Mouse (Mus musculus) brain, embryonic 18.5 days (tissue): ENCODE data around the gene Lrrc51.

Experiments
- DNase-seq: peaks from one replicate; pipeline ENCODE4 v3.0.0-alpha.2; 2012; ENCODE audit warnings: low read depth, low spot score

Lrrc51 gene

DNA sequence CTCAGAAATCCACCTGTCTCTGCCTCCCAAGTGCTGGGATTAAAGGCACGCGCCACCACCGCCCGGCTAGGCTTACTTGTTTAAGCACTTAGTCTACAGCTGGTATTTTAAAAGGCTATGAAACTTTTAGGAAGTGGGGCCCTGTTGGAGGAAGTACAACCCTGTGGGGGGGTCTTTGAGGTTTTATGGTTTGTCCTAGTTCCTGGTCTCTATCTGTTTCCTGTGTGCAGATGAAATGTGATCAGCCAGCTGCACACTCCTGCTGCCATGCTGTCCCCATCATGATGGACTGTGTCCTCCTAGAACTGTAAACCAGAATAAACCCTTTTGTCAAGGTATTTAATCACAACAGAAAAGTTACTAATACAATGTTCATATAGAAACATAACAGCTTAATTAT lies 49.5 kb downstream of the Lrrc51 start:
- no peak for DNase-seq

DNA sequence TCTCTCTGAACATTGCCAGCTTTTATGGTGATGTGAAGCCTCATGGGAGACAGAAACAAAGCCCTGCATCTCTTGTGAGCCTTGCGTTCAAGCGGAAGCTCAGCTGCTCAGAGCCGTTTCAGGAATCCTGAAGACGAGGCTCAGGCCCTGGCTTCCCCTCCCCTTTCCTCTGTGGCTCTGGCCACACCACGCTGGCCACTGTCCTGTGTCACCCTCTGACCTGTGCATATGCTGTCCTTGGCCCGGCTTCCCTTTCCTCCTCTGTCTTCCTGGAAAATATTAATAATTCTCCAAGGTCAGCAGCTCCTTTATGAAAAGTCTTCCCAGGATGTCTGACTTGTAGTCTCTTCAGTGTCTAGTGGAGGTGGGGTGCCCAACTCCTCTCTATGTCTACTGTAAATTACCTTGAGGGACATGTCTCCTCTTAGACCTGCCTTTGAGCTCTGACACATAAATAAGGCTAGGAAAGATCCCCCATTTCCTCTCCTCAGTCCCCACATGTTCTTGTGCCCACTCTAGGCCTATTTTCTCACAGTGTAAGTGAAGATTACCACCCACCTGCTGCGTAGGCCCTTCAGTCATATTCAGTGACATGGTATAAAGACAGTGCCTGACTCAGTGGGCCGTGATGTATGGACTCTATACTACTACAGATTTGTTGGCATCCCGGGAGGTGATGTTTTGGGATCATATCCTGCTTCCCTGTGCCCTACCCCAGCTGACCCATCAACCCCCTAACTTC lies 51.1 kb downstream of the Lrrc51 start:
- DNase-seq = no peak

DNA sequence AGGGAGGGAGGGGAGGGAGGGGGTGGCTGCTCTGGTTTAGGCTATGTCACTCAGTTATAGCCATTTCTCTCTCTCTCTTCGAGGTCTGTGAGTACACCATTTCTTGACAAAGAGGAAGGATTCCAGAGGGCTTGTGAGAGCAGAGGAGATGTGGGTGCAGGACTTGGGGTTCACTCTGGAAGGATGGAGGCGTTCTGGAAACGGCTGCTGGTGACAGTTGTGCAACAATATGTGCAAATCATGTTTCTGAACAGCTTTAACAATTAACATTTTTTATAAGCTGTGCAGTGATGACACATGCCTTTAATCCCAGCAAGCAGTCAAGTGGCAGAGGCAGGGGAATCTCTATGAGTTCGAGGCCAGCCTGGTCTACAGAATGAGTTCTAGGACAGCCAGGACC lies 52.8 kb downstream of the Lrrc51 start:
- no peak for DNase-seq

DNA sequence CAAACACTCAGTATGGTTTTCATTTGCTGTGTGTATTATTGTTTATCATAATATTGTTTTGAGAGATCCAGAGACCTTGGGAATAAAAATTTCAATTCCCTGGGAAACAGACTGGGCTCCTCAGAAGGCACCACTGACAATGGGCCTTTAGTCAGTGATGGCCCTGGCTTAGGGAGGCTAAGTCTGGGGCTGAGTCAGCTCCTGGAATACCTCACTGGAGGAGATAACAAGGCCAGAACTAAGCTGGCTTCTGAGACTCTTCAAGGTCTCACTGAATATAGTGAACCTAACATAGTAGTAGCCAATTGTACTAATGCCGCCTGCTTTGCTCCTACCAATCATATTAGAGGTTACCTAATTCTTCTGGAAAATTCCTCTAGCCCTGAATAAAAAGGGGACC lies 57.7 kb downstream of the Lrrc51 start:
- DNase-seq = no peak

DNA sequence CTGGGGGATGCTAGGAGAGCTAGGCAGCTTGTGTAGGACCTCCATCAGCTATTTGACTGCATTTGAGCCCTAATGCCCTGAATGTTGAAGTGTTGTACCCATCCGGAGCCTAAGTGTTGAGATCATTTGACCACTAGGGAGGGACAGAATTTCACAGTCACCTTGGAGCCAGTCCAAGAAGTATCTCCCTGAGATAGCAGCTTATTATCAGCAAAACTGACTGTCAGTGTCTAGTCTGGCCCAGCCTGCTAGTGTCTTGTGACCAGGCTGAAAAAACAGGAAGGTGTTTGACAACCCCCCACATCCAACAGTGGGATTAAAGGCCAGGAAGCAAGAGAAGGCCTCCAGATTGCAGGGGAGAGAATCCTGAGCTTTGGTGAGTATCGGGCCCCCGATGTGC lies 62.4 kb downstream of the Lrrc51 start:
- no peak for DNase-seq

DNA sequence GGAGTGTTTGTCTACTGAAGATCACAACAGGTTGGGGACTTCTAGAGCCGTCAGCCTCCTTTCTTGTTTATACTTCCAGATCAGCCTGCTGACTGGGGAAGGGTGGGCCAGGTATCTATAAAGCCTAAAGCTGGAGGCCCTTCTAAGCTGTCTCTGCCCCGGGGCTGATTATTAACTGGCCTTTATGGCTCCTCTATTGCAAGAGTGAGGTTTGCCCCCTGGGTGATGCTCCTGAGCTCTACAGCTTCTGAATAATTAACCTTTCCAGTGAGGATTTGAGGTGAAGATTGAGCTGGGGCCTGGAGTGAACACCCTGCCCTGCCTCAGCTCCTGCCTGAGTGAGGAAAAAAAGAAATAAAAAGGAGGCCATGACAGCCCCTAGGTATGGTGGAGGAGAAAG lies 63.1 kb downstream of the Lrrc51 start, which contains the start of gene Folr1:
Gene Folr1 (minus strand): TSS at position 160 of the 400 bp plus-strand sequence.
- no peak for DNase-seq

DNA sequence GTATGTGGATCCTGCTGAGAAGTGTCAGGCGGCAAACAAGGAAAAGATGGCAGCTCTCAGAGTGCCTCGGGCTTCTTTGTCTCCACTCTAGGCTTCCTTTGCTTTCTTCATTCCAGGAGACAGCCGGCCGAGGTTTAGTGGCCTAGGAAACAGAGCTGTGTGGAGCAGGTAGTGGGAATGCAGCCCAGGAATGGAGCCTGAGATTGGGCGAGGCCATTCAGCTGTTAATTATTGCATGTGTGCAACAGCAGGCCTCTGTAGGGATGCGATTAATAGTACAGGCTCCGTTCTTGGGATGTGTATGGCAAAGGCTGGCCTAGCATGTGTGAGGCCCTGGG lies 64.6 kb downstream of the Lrrc51 start:
- DNase-seq = no peak

DNA sequence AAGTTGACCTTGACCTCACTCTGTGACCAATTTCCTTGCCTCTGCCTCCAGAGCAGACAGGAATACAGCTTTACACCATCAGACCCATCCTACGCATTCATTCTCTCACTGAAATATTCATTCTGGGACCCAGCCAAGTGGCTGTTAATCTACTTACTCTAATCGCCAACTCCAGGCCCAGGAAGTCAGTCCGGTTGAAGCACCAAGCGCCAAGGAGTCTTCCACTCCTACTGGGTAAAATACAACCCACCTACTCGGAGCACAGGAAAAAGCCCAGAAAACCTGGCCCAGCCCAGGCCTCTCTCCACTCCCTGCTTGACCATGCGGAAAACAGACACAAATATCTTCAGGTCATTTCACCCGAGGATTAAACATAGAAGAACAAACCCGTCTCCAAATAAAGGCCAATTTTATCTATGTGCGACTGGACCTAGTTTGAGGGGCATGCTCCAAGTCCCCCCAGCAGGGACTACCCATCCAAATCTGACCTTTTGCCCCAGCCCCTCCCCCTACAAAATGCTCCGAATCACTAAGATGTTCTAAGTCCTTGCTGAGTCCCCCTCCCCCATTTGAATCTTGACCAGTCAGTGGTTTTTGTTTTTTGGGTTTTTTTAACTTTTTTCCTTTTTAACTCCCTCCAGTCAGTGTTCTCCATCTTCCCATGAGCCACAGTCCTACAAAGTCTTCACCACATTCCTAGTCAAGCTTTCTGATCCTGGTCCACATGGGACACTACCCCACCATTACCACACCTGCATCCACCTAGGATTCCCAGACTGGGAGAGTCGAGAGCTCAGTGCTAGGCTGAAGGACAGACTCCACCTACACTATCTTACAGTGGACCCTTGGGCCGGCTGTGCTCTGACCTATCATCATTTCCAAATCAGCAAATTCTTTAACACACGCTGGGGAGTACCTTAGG lies 65.2 kb downstream of the Lrrc51 start:
- no peak for DNase-seq

DNA sequence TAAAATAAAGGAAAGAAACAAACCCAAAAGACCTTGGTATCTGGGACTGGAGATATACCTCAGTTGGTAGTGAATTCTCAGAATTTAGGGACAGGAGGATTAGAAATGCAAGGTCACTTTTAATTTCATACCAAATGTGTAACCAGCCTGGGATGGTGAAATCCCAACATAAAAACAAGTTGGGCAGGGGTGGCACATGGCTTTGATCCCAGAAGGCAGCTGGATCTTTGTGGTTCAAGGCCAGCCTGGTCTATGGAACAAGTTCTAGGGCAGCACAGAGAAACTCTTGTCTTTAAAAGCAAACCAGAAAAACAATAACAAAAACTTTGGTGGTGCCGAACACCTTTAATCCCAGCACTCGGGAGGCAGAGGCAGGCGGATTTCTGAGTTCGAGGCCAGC lies 66.2 kb downstream of the Lrrc51 start:
- no peak for DNase-seq

DNA sequence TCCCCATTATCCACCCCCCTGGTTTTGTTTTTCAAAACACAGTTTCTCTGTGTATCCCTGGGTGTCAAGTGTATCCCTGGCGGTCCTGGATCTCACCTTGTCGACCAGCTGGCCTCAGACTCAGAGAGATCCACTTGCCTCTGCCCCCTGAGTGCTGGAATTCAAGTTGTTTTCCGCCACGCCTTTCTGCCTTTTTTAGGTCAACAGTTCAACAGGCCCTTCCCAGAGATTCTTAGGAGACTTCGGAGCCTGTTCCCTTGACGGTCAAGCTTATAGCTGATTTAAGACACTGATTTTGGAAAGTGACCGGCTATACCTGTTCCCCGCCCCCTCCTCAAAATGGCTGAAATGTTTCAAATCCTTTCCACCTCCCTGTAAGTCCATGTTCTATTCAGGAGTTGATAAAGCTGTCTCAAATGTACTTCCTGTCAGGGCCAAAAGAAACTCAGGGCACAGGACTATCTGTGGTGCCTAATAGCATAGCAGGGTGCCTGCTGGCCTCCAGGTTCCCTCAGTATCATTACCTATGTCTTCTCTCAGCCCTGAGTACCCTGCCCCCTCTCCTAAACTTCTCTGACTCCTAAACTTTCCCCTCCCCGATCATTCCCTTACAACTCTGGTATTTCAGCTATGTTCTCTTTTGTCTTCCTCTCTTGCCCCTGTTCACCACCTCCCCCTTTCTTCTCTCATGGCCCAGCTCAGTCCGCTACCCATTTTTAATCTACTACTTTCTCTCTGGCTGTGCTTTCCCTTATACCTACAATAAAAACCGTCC lies 67.0 kb downstream of the Lrrc51 start:
- no peak for DNase-seq

DNA sequence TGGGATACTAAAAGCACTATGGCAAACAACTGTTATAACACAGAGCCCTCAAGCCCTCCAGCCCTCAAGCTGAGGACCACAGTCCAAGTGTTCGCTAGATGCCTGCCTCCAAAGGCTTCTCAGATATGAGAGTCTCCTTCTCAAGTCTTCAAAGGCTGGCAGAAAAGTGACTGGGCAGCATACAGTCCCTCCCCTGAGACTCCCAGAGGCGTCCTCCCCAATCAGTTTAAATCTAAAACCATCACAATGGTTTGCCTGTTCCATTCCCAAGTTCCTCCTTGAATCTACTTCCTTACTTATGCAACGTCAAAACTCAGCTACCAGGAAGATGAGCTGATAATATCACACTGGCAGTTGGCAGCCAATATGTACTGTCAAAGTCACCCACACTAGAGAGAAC lies 70.3 kb downstream of the Lrrc51 start, which contains the start of gene Anapc15:
Gene Anapc15 (plus strand): TSS at position 301 of the 400 bp plus-strand sequence.
- DNase-seq = no peak
